Mouse (Mus musculus) layer of hippocampus, adult 9-11 months (tissue): Measurements from ENCODE around the gene Pafah1b1.

ENCODE experiments used
- DNase-seq: peaks from one replicate; pipeline ENCODE4 v3.0.0; 2022

The Pafah1b1 gene

GRCm38 (mm10) chr11:74724235-74724791 lies at the start of gene Pafah1b1:
TSS of gene Pafah1b1 (minus strand) at chr11:74724670.
- peak; percentile 97 for DNase-seq

- DNase-seq: no peak
Observed at GRCm38 (mm10) chr11:74772386-74772785, 47.9 kb upstream of the Pafah1b1 start.

- DNase-seq: no peak
Observed at GRCm38 (mm10) chr11:74771650-74772049, 47.2 kb upstream of the Pafah1b1 start.

GRCm38 (mm10) chr11:74771234-74771633 lies 46.8 kb upstream of the Pafah1b1 start:
- no peak for DNase-seq

- peak; percentile 96 for DNase-seq
Observed at GRCm38 (mm10) chr11:74770595-74771207, 46.2 kb upstream of the Pafah1b1 start, which contains the start of gene Mettl16. TSS of gene Mettl16 (plus strand) at chr11:74770830.

GRCm38 (mm10) chr11:74770037-74770436 lies 45.6 kb upstream of the Pafah1b1 start:
- DNase-seq: no peak

- no peak for DNase-seq
Observed at GRCm38 (mm10) chr11:74768045-74768444, 43.6 kb upstream of the Pafah1b1 start.

GRCm38 (mm10) chr11:74767469-74767868 lies 43.0 kb upstream of the Pafah1b1 start:
- DNase-seq: no peak

- DNase-seq: peak; percentile 84
Observed at GRCm38 (mm10) chr11:74763960-74764625, 39.6 kb upstream of the Pafah1b1 start.

GRCm38 (mm10) chr11:74761011-74761705 lies 36.7 kb upstream of the Pafah1b1 start:
- no peak for DNase-seq

- DNase-seq: no peak
Observed at GRCm38 (mm10) chr11:74756631-74757030, 32.2 kb upstream of the Pafah1b1 start.

- DNase-seq: peak; percentile 53
Observed at GRCm38 (mm10) chr11:74751352-74752066, 27.0 kb upstream of the Pafah1b1 start.

- no peak for DNase-seq
Observed at GRCm38 (mm10) chr11:74750662-74751351, 26.3 kb upstream of the Pafah1b1 start.

- no peak for DNase-seq
Observed at GRCm38 (mm10) chr11:74749241-74749640, 24.8 kb upstream of the Pafah1b1 start.

GRCm38 (mm10) chr11:74748022-74748421 lies 23.6 kb upstream of the Pafah1b1 start:
- DNase-seq: no peak

GRCm38 (mm10) chr11:74737861-74738260 lies 13.4 kb upstream of the Pafah1b1 start:
- DNase-seq: no peak

GRCm38 (mm10) chr11:74734917-74735316 lies 10.4 kb upstream of the Pafah1b1 start:
- peak; percentile 67 for DNase-seq

GRCm38 (mm10) chr11:74725181-74725580 lies 711 bp upstream of the Pafah1b1 start:
- peak; percentile 13 for DNase-seq

GRCm38 (mm10) chr11:74723357-74724234 lies 874 bp downstream of the Pafah1b1 start:
- peak; percentile 82 for DNase-seq

GRCm38 (mm10) chr11:74721971-74722370 lies 2.5 kb downstream of the Pafah1b1 start:
- DNase-seq: no peak

GRCm38 (mm10) chr11:74721141-74721540 lies 3.3 kb downstream of the Pafah1b1 start:
- DNase-seq: no peak
